Mouse (Mus musculus): ENCODE measurements around the gene Clasrp. TPM values are rescaled to one million over a fixed set of nuclear protein-coding genes. Genes with fewer than 3 reads are reported as not detected.
"Not testable (repeated sequence)": the region's sequence is repeated elsewhere in the genome, so short reads cannot be mapped to it uniquely, and the experiment has no call there.

The Clasrp gene
- polyA plus RNA-seq, 1 experiment from 2014 or later, result 80.7 TPM

GRCm38 (mm10) chr7:19604606-19605214 lies 424 bp upstream of the Clasrp start:
- Histone ChIP-seq H3K4me1 (peaks cover 18% of the 10 kb centered on the region), H3K4me3 (peak overlapping the region; percentile 99), H3K4me2 (replicated peaks) (peak overlapping the region; percentile 91), H3K9ac (0 out of 2 replicates have a peak overlapping the region, but pooled peaks have one; percentile 97), H3K36me3 (peaks cover 21% of the 10 kb centered on the region)
- not testable (repeated sequence) for ATAC-seq (ENCODE audit: insufficient number of reproducible peaks, insufficient read depth, low FRiP score, low TSS enrichment); H3K27ac ChIP-seq; H3K27me3 ChIP-seq; H3K9me3 ChIP-seq
- 59% methylated on average over 10 of the region's 10 CpGs for WGBS

- Histone ChIP-seq H3K4me2 (replicated peaks) (peak overlapping the region; percentile 91), H3K36me3 (peaks cover 37% of the 10 kb centered on the region), H3K9ac (peak overlapping the region; percentile 97; the same call in 1 of the 2 replicates), H3K4me3 (peak overlapping the region; percentile 99), H3K9me3 (no peaks in the 10 kb centered on the region), H3K27ac (no peak overlapping the region), H3K4me1 (peaks cover 18% of the 10 kb centered on the region), H3K27me3 (no peaks in the 10 kb centered on the region)
- 82% methylated on average over 12 of the region's 12 CpGs for WGBS
- no peak for ATAC-seq (ENCODE audit: insufficient number of reproducible peaks, insufficient read depth, low FRiP score, low TSS enrichment)
These were observed 1.2 kb downstream of the Clasrp start for GRCm38 (mm10) chr7:19603055-19603454.

GRCm38 (mm10) chr7:19600562-19600961 lies 3.7 kb downstream of the Clasrp start:
- Histone ChIP-seq H3K36me3 (peaks cover 54% of the 10 kb centered on the region), H3K4me2 (replicated peaks) (no peak overlapping the region), H3K9ac (no peak overlapping the region), H3K27ac (no peak overlapping the region), H3K4me1 (peaks cover 18% of the 10 kb centered on the region), H3K9me3 (no peaks in the 10 kb centered on the region), H3K27me3 (no peaks in the 10 kb centered on the region), H3K4me3 (no peak overlapping the region)
- no peak for ATAC-seq (ENCODE audit: insufficient number of reproducible peaks, insufficient read depth, low FRiP score, low TSS enrichment)
- 71% methylated on average over 5 of the region's 5 CpGs for WGBS

- Histone ChIP-seq H3K4me2 (replicated peaks) (no peak overlapping the region), H3K36me3 (peaks cover 89% of the 10 kb centered on the region), H3K9ac (no peak overlapping the region)
These were observed 11.1 kb downstream of the Clasrp start for GRCm38 (mm10) chr7:19593061-19593730.

GRCm38 (mm10) chr7:19589917-19590316 lies 14.4 kb downstream of the Clasrp start:
- Histone ChIP-seq H3K27me3 (no peaks in the 10 kb centered on the region), H3K4me1 (no peaks in the 10 kb centered on the region), H3K9me3 (no peaks in the 10 kb centered on the region), H3K4me3 (no peak overlapping the region), H3K36me3 (peaks cover 97% of the 10 kb centered on the region), H3K4me2 (replicated peaks) (no peak overlapping the region), H3K9ac (no peak overlapping the region), H3K27ac (no peak overlapping the region)
- 54% methylated on average over 3 of the region's 3 CpGs for WGBS
- ATAC-seq (ENCODE audit: insufficient number of reproducible peaks, insufficient read depth, low FRiP score, low TSS enrichment), result no peak

More at GRCm38 (mm10) chr7:19593061-19593730, 11.1 kb downstream of the Clasrp start:
- H3K4me3 ChIP-seq, result no peak overlapping the region
- no peaks in the 10 kb centered on the region for H3K9me3 ChIP-seq
- H3K4me1 ChIP-seq, result no peaks in the 10 kb centered on the region
- ATAC-seq (ENCODE audit: insufficient number of reproducible peaks, insufficient read depth, low FRiP score, low TSS enrichment), result no peak
- 92% methylated on average over 10 of the region's 10 CpGs for whole genome bisulfite sequencing
- H3K27me3 ChIP-seq, result no peaks in the 10 kb centered on the region
- H3K27ac ChIP-seq, result no peak overlapping the region

GRCm38 (mm10) chr7:19589207-19589606 lies 15.1 kb downstream of the Clasrp start:
- H3K9ac ChIP-seq, result no peak overlapping the region
- H3K27me3 ChIP-seq, result no peaks in the 10 kb centered on the region
- no peak for ATAC-seq (ENCODE audit: insufficient number of reproducible peaks, insufficient read depth, low FRiP score, low TSS enrichment)
- no peak overlapping the region for H3K4me3 ChIP-seq
- no peaks in the 10 kb centered on the region for H3K4me1 ChIP-seq
- H3K27ac ChIP-seq, result no peak overlapping the region
- WGBS, result 54% methylated on average over 3 of the region's 3 CpGs
- H3K9me3 ChIP-seq, result no peaks in the 10 kb centered on the region
- H3K36me3 ChIP-seq, result peaks cover 98% of the 10 kb centered on the region
- no peak overlapping the region for H3K4me2 ChIP-seq (replicated peaks)

- Histone ChIP-seq H3K4me3 (no peak overlapping the region), H3K27ac (no peak overlapping the region), H3K9me3 (no peaks in the 10 kb centered on the region), H3K4me2 (replicated peaks) (no peak overlapping the region), H3K36me3 (peaks cover 97% of the 10 kb centered on the region), H3K9ac (no peak overlapping the region), H3K27me3 (no peaks in the 10 kb centered on the region), H3K4me1 (no peaks in the 10 kb centered on the region)
- 77% methylated on average over 46 of the region's 46 CpGs for WGBS
- no peak for ATAC-seq (ENCODE audit: insufficient number of reproducible peaks, insufficient read depth, low FRiP score, low TSS enrichment)
These were observed 18.0 kb downstream of the Clasrp start for GRCm38 (mm10) chr7:19586269-19586668.

- Histone ChIP-seq H3K9ac (no peak overlapping the region), H3K4me1 (peaks cover 13% of the 10 kb centered on the region; the same call in 1 of the 2 replicates)
- WGBS, result 84% methylated on average over 8 of the region's 8 CpGs
These were observed 23.7 kb downstream of the Clasrp start for GRCm38 (mm10) chr7:19580634-19581033.

GRCm38 (mm10) chr7:19579751-19580150 lies 24.5 kb downstream of the Clasrp start:
- H3K9ac ChIP-seq, result no peak overlapping the region
- peaks cover 49% of the 10 kb centered on the region for H3K36me3 ChIP-seq
- ATAC-seq (ENCODE audit: insufficient number of reproducible peaks, insufficient read depth, low FRiP score, low TSS enrichment), result no peak
- H3K27me3 ChIP-seq, result peaks cover 38% of the 10 kb centered on the region
- no peak overlapping the region for H3K4me3 ChIP-seq
- H3K4me1 ChIP-seq, result peaks cover 13% of the 10 kb centered on the region; the same call in 1 of the 2 replicates
- H3K27ac ChIP-seq, result no peak overlapping the region
- no peak overlapping the region for H3K4me2 ChIP-seq (replicated peaks)
- no peaks in the 10 kb centered on the region for H3K9me3 ChIP-seq
- WGBS, result 82% methylated on average over 10 of the region's 10 CpGs

More at GRCm38 (mm10) chr7:19580634-19581033, 23.7 kb downstream of the Clasrp start:
- no peak overlapping the region for H3K4me3 ChIP-seq
- H3K9me3 ChIP-seq, result no peaks in the 10 kb centered on the region
- peaks cover 58% of the 10 kb centered on the region for H3K36me3 ChIP-seq
- peaks cover 34% of the 10 kb centered on the region for H3K27me3 ChIP-seq
- no peak for ATAC-seq (ENCODE audit: insufficient number of reproducible peaks, insufficient read depth, low FRiP score, low TSS enrichment)
- no peak overlapping the region for H3K27ac ChIP-seq
- no peak overlapping the region for H3K4me2 ChIP-seq (replicated peaks)

GRCm38 (mm10) chr7:19578436-19578835 lies 25.9 kb downstream of the Clasrp start:
- WGBS, result 63% methylated on average over 4 of the region's 4 CpGs
- Histone ChIP-seq H3K27me3 (peaks cover 44% of the 10 kb centered on the region), H3K9ac (no peak overlapping the region), H3K9me3 (no peaks in the 10 kb centered on the region), H3K4me1 (peaks cover 13% of the 10 kb centered on the region; the same call in 1 of the 2 replicates), H3K36me3 (peaks cover 36% of the 10 kb centered on the region), H3K4me3 (no peak overlapping the region), H3K4me2 (replicated peaks) (no peak overlapping the region), H3K27ac (no peak overlapping the region)
- ATAC-seq (ENCODE audit: insufficient number of reproducible peaks, insufficient read depth, low FRiP score, low TSS enrichment), result no peak

GRCm38 (mm10) chr7:19577877-19578414 lies 26.3 kb downstream of the Clasrp start:
- WGBS, result 22% methylated on average over 10 of the region's 10 CpGs
- no peak overlapping the region for H3K9ac ChIP-seq
- H3K27me3 ChIP-seq, result peaks cover 44% of the 10 kb centered on the region

More at GRCm38 (mm10) chr7:19577877-19578414, 26.3 kb downstream of the Clasrp start:
- H3K27ac ChIP-seq, result no peak overlapping the region
- peak overlapping the region; percentile 64 for H3K4me2 ChIP-seq (replicated peaks)
- H3K4me1 ChIP-seq, result peaks cover 13% of the 10 kb centered on the region; the same call in 1 of the 2 replicates
- H3K36me3 ChIP-seq, result peaks cover 33% of the 10 kb centered on the region
- ATAC-seq (ENCODE audit: insufficient number of reproducible peaks, insufficient read depth, low FRiP score, low TSS enrichment), result no peak
- H3K9me3 ChIP-seq, result no peaks in the 10 kb centered on the region
- H3K4me3 ChIP-seq, result peak overlapping the region; percentile 37
